ENCODE assay signal across 10 mouse cellular contexts in genomic region chr2:122665973-122666875, GRCm38 (mm10). TPM values are rescaled to one million over a fixed set of nuclear protein-coding genes. Genes with fewer than 3 reads are reported as not detected.
DNase-seq lines count a peak whose midpoint lies in the region; ATAC-seq and TF ChIP-seq lines count a peak whose summit lies in the region.
"Had no signal": no experiment of that assay in that cellular context is flagged by ENCODE, and none has a peak within 500 bp of the region (broad histone marks: within the 10 kb centered on the region; RNA-seq: fewer than 3 reads in every experiment).

No protein-coding gene starts in this region.

- peak; percentile 67; the same call in 1 of the 2 replicates for TF ChIP-seq EP300 in CH12.LX (IDR thresholded peaks at IDR 0.05; ENCODE audit: low read length)

- peaks cover 12 to 41% of the 10 kb centered on the region in 2 experiments for H3K4me1 ChIP-seq in CH12.LX (ENCODE audit: control insufficient read depth in 1 of 2, insufficient read depth in 2 of 2)
- H3K4me1 ChIP-seq: embryonic facial prominence, embryonic 13.5 days; limb, embryonic 12.5 days had no signal

- no peaks in the 10 kb centered on the region for H3K9me3 ChIP-seq in CH12.LX (replicated peaks; ENCODE audit: low read length)
- H3K9me3 ChIP-seq: embryonic facial prominence, embryonic 13.5 days; limb, embryonic 12.5 days had no signal

- 32% methylated on average over 12 of the region's 12 CpGs for WGBS in large intestine, adult 2 months

- intact Hi-C loops in gastrocnemius, postnatal 14 days (cut with DNase I; ENCODE audit: low total_unique reads), result loop anchor here (10.0 kb wide), 1 partner anchor 89 kb away; no protein-coding TSS in a partner anchor

- H3K36me3 ChIP-seq in CH12.LX (replicated peaks in 1 of 2; ENCODE audit: control insufficient read depth in 1 of 2, insufficient read depth in 1 of 2, low read length in 1 of 2), result no peaks in the 10 kb centered on the region
- H3K36me3 ChIP-seq: embryonic facial prominence, embryonic 13.5 days; limb, embryonic 12.5 days had no signal

- in situ Hi-C loops in CH12.LX (cut with MboI; ENCODE audit: low pct_ligation_motif_present, low pct_unique_long_range_greater_than_20kb, low sequenced_read_pairs), result no loop called here

- TF ChIP-seq POLR2A in CH12.LX (IDR thresholded peaks at IDR 0.05; ENCODE audit: low read depth, low read length), result no peak; the same call in 1 of the 2 replicates

- peak; percentile 18 for DNase-seq in layer of hippocampus, adult 11-12 months (ENCODE audit: low spot score)
- DNase-seq in layer of hippocampus, adult 9-11 months, result no peak
- DNase-seq in CH12.LX (ENCODE audit: extremely low read depth), result peak; percentile 85
- peak; percentile 23 for DNase-seq in gastrocnemius, postnatal 14 days
- peak; percentile 70 for DNase-seq in large intestine, adult 2 months (ENCODE audit: low read depth, low spot score)
- DNase-seq in natural killer cell, adult 2 months (ENCODE audit: low spot score in 2 of 2), result peak; percentile 50 to 58
- DNase-seq in thymus, postnatal 4 days, result peak; percentile 82

- TF ChIP-seq RAD21 in CH12.LX (IDR thresholded peaks at IDR 0.05; ENCODE audit: low read depth, low read length), result peak; percentile 69

- peak overlapping the region; percentile 87 for H3K4me2 ChIP-seq in CH12.LX (ENCODE audit: insufficient read depth, low read depth, poor library complexity, severe bottlenecking)
- H3K4me2 ChIP-seq: embryonic facial prominence, embryonic 13.5 days; limb, embryonic 12.5 days had no signal

- no peaks in the 10 kb centered on the region for H3K79me2 ChIP-seq in CH12.LX (replicated peaks; ENCODE audit: control insufficient read depth, extremely low read depth, insufficient read depth, poor library complexity, severe bottlenecking)

- H3K27ac ChIP-seq in CH12.LX (ENCODE audit: insufficient read depth, low read depth), result peak overlapping the region; percentile 92
- H3K27ac ChIP-seq: embryonic facial prominence, embryonic 13.5 days; limb, embryonic 12.5 days had no signal

- H3K9ac ChIP-seq in CH12.LX (ENCODE audit: insufficient read depth, low read depth), result peak overlapping the region; percentile 71; the same call in 1 of the 2 replicates
- H3K9ac ChIP-seq: embryonic facial prominence, embryonic 13.5 days; limb, embryonic 12.5 days had no signal

- no peaks in the 10 kb centered on the region for H3K27me3 ChIP-seq in CH12.LX (replicated peaks)
- H3K27me3 ChIP-seq: embryonic facial prominence, embryonic 13.5 days; limb, embryonic 12.5 days had no signal

- H3K4me3 ChIP-seq in CH12.LX (replicated peaks in 1 of 3; ENCODE audit: low read depth in 2 of 3, low read length in 2 of 3, poor library complexity in 1 of 3), result peak overlapping the region in 2 of 3 experiments; percentile 23 to 32
- H3K4me3 ChIP-seq: embryonic facial prominence, embryonic 13.5 days; limb, embryonic 12.5 days had no signal

- TF ChIP-seq CTCF in CH12.LX (conservative IDR thresholded peaks at IDR 0.05 in 1 of 2, IDR thresholded peaks at IDR 0.05 in 1 of 2; ENCODE audit: low read depth in 2 of 2, low read length in 2 of 2), result peak; percentile 68 to 88

- ATAC-seq in cerebellum, adult (ENCODE audit: insufficient number of reproducible peaks, low FRiP score, low TSS enrichment), result peak; percentile 68; the same call in 1 of the 2 replicates

- dilution Hi-C loops in CH12.LX (cut with MboI; ENCODE audit: extremely low pct_ligation_motif_present, extremely low pct_unique_long_range_greater_than_20kb, low sequenced_read_pairs), result no loop called here

TF ChIP-seq in CH12.LX, 34 proteins besides CTCF, POLR2A, EP300 and RAD21:
- TF ChIP-seq SMC3 (IDR thresholded peaks at IDR 0.05; ENCODE audit: low read depth, low read length), result peak; percentile 70
- peak; percentile 50; the same call in 1 of the 2 replicates for TF ChIP-seq MYC (IDR thresholded peaks at IDR 0.05; ENCODE audit: low read depth, low read length)
- TF ChIP-seq CHD1 (IDR thresholded peaks at IDR 0.05; ENCODE audit: low read depth, low read length), result no peak
- TF ChIP-seq BHLHE40 (IDR thresholded peaks at IDR 0.05; ENCODE audit: low read depth, low read length), result peak; percentile 66
- TF ChIP-seq JUN (IDR thresholded peaks at IDR 0.05; ENCODE audit: insufficient read depth, low read depth, low read length), result peak; percentile 80
- 0 out of 2 replicates have a peak, but pooled peaks have one; percentile 16 for TF ChIP-seq TBP (conservative IDR thresholded peaks at IDR 0.05; ENCODE audit: low read depth, low read length)
- TF ChIP-seq E2F4 (IDR thresholded peaks at IDR 0.05; ENCODE audit: insufficient replicate concordance, low read depth, low read length), result no peak
- peak; percentile 37; the same call in 1 of the 2 replicates for TF ChIP-seq ELF1 (IDR thresholded peaks at IDR 0.05; ENCODE audit: low read depth, low read length)
- peak; percentile 43; the same call in 1 of the 2 replicates for TF ChIP-seq GABPA (IDR thresholded peaks at IDR 0.05; ENCODE audit: insufficient replicate concordance, low read depth, low read length)
- peak; percentile 83; the same call in 1 of the 2 replicates for TF ChIP-seq MEF2A (IDR thresholded peaks at IDR 0.05; ENCODE audit: borderline replicate concordance, low read depth, low read length)
- peak; percentile 78; the same call in 1 of the 2 replicates for TF ChIP-seq MAZ (IDR thresholded peaks at IDR 0.05; ENCODE audit: low read depth, low read length)
- TF ChIP-seq HCFC1 (IDR thresholded peaks at IDR 0.05; ENCODE audit: low read depth, low read length), result peak; percentile 23; the same call in 1 of the 2 replicates
- no peak for TF ChIP-seq UBTF (IDR thresholded peaks at IDR 0.05; ENCODE audit: low read depth, low read length)
- TF ChIP-seq JUND (conservative IDR thresholded peaks at IDR 0.05; ENCODE audit: low read depth, low read length), result peak; percentile 72
- no peak for TF ChIP-seq POLR2AphosphoS2 (IDR thresholded peaks at IDR 0.05; ENCODE audit: low read depth, low read length)
- TF ChIP-seq TCF12 (IDR thresholded peaks at IDR 0.05; ENCODE audit: low read depth, low read length), result peak; percentile 72; the same call in 1 of the 2 replicates
- peak; percentile 48; the same call in 1 of the 2 replicates for TF ChIP-seq NELFE (IDR thresholded peaks at IDR 0.05; ENCODE audit: low read depth, low read length)
- no peak for TF ChIP-seq NRF1 (IDR thresholded peaks at IDR 0.05; ENCODE audit: low read depth, low read length)
- peak; percentile 75 for TF ChIP-seq IRF4 (IDR thresholded peaks at IDR 0.05; ENCODE audit: low read depth, low read length)
- TF ChIP-seq SIN3A (IDR thresholded peaks at IDR 0.05; ENCODE audit: low read length), result peak; percentile 91
- TF ChIP-seq ETS1 (conservative IDR thresholded peaks at IDR 0.05; ENCODE audit: low read depth, low read length), result peak; percentile 97
- 0 out of 2 replicates have a peak, but pooled peaks have one; percentile 47 for TF ChIP-seq RCOR1 (conservative IDR thresholded peaks at IDR 0.05; ENCODE audit: low read depth, low read length)
- no peak for TF ChIP-seq MAFK (IDR thresholded peaks at IDR 0.05; ENCODE audit: insufficient replicate concordance, low read length)
- peak; percentile 52 for TF ChIP-seq CHD2 (IDR thresholded peaks at IDR 0.05; ENCODE audit: low read length)
- 0 out of 2 replicates have a peak, but pooled peaks have one; percentile 67 for TF ChIP-seq KAT2A (IDR thresholded peaks at IDR 0.05; ENCODE audit: insufficient replicate concordance, low read length)
- TF ChIP-seq MXI1 (IDR thresholded peaks at IDR 0.05; ENCODE audit: low read depth, low read length), result peak; percentile 46
- no peak for TF ChIP-seq PAX5 (IDR thresholded peaks at IDR 0.05; ENCODE audit: low read length)

RNA-seq across cellular contexts. Expression of gene AA467197, which starts 29.4 kb away (rescaled TPM):
- total RNA-seq in CH12.LX (2012; rRNA removed) (13.7 and 30.4 TPM in 2 replicates), CH12.LX (2014; rRNA removed) (6.4 and 6.6 TPM in 2 replicates)
- polyA plus RNA-seq in CH12.LX (2012; ENCODE audit: insufficient read length, low read depth), result 3.1 and 3.7 TPM in 2 replicates
- total RNA-seq in gastrocnemius, postnatal 14 days (2021), result not detected
- 49.8 and 57.5 TPM in 2 replicates for polyA plus RNA-seq in large intestine, adult 2 months (2012; rRNA removed)
- polyA plus RNA-seq: embryonic facial prominence, embryonic 13.5 days had no signal

RNA-seq across cellular contexts. Expression of gene Slc30a4, which starts 36.2 kb away (rescaled TPM):
- 10.5 and 11.4 TPM in 2 replicates for total RNA-seq in CH12.LX (2012; rRNA removed)
- total RNA-seq in CH12.LX (2014; rRNA removed), result 20.5 and 23.6 TPM in 2 replicates
- 7.8 and 9.0 TPM in 2 replicates for polyA plus RNA-seq in CH12.LX (2012; ENCODE audit: insufficient read length, low read depth)
- total RNA-seq in gastrocnemius, postnatal 14 days (2021), result 10 to 100 TPM; 13.1 to 14.8 TPM
- polyA plus RNA-seq in large intestine, adult 2 months (2012; rRNA removed), result 9.5 and 16.6 TPM in 2 replicates

RNA-seq across cellular contexts. Expression of gene Gatm, which starts 55.1 kb away (rescaled TPM):
- total RNA-seq in CH12.LX (2012; rRNA removed), result 35.9 and 46.0 TPM in 2 replicates
- 23.3 and 25.0 TPM in 2 replicates for total RNA-seq in CH12.LX (2014; rRNA removed)
- 8.8 and 13.0 TPM in 2 replicates for polyA plus RNA-seq in CH12.LX (2012; ENCODE audit: insufficient read length, low read depth)
- total RNA-seq in gastrocnemius, postnatal 14 days (2021), result 10 to 100 TPM; 35.3 to 72.2 TPM
- polyA plus RNA-seq in large intestine, adult 2 months (2012; rRNA removed), result 2.9 and 4.2 TPM in 2 replicates

Comparison
In these comparisons a context has a peak if more than half of its experiments do, and no peak if none do; other contexts are left out.
1. RNA of gene AA467197, which starts 29.4 kb away (total RNA-seq): 6.4 to 30.4 TPM in CH12.LX; not detected in gastrocnemius, postnatal 14 days; every median in the first group is over 4 times any median in the second.